Mouse (Mus musculus) forebrain, embryonic 11.5 days (tissue): ENCODE results near the gene Slc39a13. TPM values are rescaled to one million over a fixed set of nuclear protein-coding genes. Genes with fewer than 3 reads are reported as not detected.

Experiments
- ATAC-seq: fragments of 200-750 bp; cut with Nextera tagmentation; replicated peaks from 2 replicates; pipeline ENCODE4 v1.8.0; 2017; ENCODE audit warnings: moderate TSS enrichment; ENCODE audit not compliant: low FRiP score
- DNase-seq: peaks from one replicate; pipeline ENCODE4 v3.0.0-alpha.2; 2017; ENCODE audit warnings: low spot score
- H3K27ac ChIP-seq: fragments of 300-500 bp; sonication (generic); 2 replicates; pipeline ENCODE4 v1.5.1; 2014; ENCODE audit warnings: low read depth, low read length
- H3K27me3 ChIP-seq: fragments of 300-500 bp; sonication (generic); 2 replicates; pipeline ENCODE4 v1.6.1; 2014; ENCODE audit warnings: mild to moderate bottlenecking, low read length, mixed read lengths; ENCODE audit not compliant: control insufficient read depth, insufficient read depth
- H3K36me3 ChIP-seq: fragments of 300-500 bp; sonication (generic); 2 replicates; pipeline ENCODE4 v1.6.1; 2014; ENCODE audit warnings: mild to moderate bottlenecking, low read length, moderate library complexity, mixed read lengths; ENCODE audit not compliant: control insufficient read depth, insufficient read depth
- H3K4me1 ChIP-seq: fragments of 300-500 bp; sonication (generic); replicated peaks from 2 replicates; pipeline ENCODE4 v1.6.1; 2014; ENCODE audit warnings: low read length, mixed read lengths; ENCODE audit not compliant: control insufficient read depth, insufficient read depth
- H3K4me2 ChIP-seq: fragments of 300-500 bp; sonication (generic); 2 replicates; pipeline ENCODE4 v1.6.1; 2014; ENCODE audit warnings: low read depth, mild to moderate bottlenecking, low read length, moderate library complexity, mixed read lengths; ENCODE audit not compliant: severe bottlenecking
- H3K4me3 ChIP-seq: fragments of 300-500 bp; sonication (generic); 2 replicates; pipeline ENCODE4 v1.5.1; 2014; ENCODE audit warnings: low read depth, low read length
- H3K9ac ChIP-seq: fragments of 300-500 bp; sonication (generic); 2 replicates; pipeline ENCODE4 v1.6.1; 2014; ENCODE audit warnings: low read length
- H3K9me3 ChIP-seq: fragments of 300-500 bp; sonication (generic); 2 replicates; pipeline ENCODE4 v1.6.1; 2016; ENCODE audit warnings: low read length, mixed read lengths; ENCODE audit not compliant: control insufficient read depth
- WGBS: fragments of 180-500 bp; shearing (Covaris S2); extraction: QIAGEN DNeasy Blood & Tissue Kit; methylation state at CpG from one replicate; pipeline ENCODE4 v1.1.7; 2014; 5-methylcytosine and 5-hydroxymethylcytosine counted together
- polyA plus RNA-seq: library from polyadenylated mRNA; unstranded; fragments of >200 nt; fragmentation: Nextera tagmentation; extraction: Ambion mirVana; gene quantifications from 2 replicates; pipeline ENCODE4 v1.2.1, GENCODE M21; 2014

Gene Slc39a13
- polyA plus RNA-seq, 1 experiment from 2014 or later: 23.6 TPM

DNA sequence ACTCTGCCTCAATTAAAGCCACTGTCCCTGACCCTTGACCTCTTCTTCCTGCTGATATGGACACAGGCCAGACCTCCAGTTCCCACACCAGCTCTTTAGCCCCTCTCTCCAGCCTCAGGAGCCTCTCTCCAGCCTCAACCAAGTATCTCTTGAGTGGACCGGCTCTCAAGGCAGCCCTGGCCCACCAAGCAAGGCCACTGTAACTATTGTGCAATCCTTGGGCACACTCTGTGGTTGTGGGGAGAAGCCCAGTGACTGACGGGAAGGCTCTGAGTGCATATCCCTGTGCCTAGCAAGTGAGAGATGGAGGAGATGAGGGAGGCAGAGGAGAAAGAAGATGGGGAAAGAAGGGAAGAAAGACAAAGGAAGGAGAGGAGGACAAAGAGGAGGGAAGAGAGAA lies 27.9 kb upstream of the Slc39a13 start:
- DNase-seq (no peak), ATAC-seq (no peak)
- Histone ChIP-seq H3K36me3 (no peaks in the 10 kb centered on the region), H3K27ac (no peak overlapping the region), H3K4me1 (no peaks in the 10 kb centered on the region), H3K4me3 (no peak overlapping the region), H3K4me2 (no peak overlapping the region), H3K9me3 (no peaks in the 10 kb centered on the region), H3K9ac (no peak overlapping the region), H3K27me3 (no peaks in the 10 kb centered on the region)
- WGBS: 88% methylated on average over 2 of the region's 2 CpGs

DNA sequence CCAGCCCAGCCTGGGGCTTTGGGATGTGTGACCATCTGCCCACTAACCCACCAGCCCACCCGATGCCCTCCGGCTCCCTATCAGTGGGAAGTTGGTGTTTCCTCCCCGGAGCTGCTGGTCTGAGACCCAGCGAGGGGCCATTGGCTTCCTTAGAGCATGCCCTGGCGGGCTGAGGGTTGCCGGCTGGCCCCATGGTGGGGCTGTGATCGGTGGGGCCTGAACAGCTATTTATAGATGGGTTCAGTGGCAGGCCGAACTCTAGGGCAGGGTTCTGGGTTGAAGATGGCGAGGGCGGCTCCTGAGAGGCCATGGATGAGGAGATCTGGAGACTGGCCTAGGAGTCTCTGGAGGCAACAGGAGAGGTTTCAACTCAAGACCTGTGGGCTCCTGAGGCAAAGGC lies 26.8 kb upstream of the Slc39a13 start:
- Histone ChIP-seq H3K4me3 (no peak overlapping the region), H3K4me2 (no peak overlapping the region), H3K9me3 (no peaks in the 10 kb centered on the region), H3K4me1 (no peaks in the 10 kb centered on the region), H3K36me3 (no peaks in the 10 kb centered on the region), H3K9ac (no peak overlapping the region), H3K27me3 (no peaks in the 10 kb centered on the region), H3K27ac (no peak overlapping the region)
- 85% methylated on average over 10 of the region's 10 CpGs for WGBS
- ATAC-seq (no peak), DNase-seq (no peak)

DNA sequence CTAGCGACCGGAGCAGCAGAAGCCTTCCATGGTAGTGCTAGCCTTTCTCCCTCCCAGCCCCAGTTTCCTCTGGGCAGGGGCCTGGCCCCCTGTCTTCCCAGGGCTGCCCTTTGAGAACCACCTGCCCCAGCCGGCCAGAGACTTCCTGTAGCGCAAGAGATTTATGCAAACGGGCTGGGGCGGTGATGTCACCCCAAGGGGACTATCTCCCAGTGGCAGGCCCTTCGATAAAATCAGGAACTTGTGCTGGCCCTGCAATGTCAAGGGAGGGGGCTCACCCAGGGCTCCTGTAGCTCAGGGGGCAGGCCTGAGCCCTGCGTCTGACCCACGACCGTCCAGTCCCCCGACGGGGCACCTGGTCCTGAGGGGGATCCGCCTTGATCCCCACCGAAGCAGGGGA lies 26.3 kb upstream of the Slc39a13 start:
- DNase-seq (no peak), ATAC-seq (no peak)
- WGBS: 71% methylated on average over 14 of the region's 14 CpGs
- H3K4me2 ChIP-seq: no peak overlapping the region
- H3K4me3 ChIP-seq: no peak overlapping the region
- H3K9me3 ChIP-seq: no peaks in the 10 kb centered on the region
- no peaks in the 10 kb centered on the region for H3K4me1 ChIP-seq
- no peaks in the 10 kb centered on the region for H3K27me3 ChIP-seq
- no peaks in the 10 kb centered on the region for H3K36me3 ChIP-seq
- no peak overlapping the region for H3K27ac ChIP-seq
- no peak overlapping the region for H3K9ac ChIP-seq

- 83% methylated on average over 6 of the region's 6 CpGs for WGBS
- ATAC-seq: no peak
Observed at GRCm38 (mm10) chr2:91090827-91091226, 20.6 kb upstream of the Slc39a13 start.

DNA sequence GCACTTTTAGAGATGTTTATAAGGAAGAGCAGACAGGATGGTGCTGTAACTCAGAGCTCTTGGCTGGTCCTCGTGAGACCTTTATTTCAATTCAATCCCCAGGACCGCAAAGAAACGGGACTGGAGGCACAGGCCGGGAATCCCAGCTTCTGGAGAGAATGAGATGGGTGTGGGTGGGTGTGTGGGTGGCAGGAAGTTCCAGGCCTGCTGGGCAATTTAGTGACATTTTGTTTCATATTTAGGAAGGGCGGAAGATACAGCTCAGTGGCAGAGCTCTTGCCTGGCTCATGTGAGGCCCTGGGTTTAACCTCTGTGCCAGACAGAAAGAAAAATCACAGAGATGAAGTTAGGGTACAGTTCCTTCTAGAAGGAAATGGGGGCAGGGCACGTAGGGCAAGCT lies 20.0 kb upstream of the Slc39a13 start:
- WGBS: 86% methylated on average over 6 of the region's 6 CpGs
- H3K27ac ChIP-seq: no peak overlapping the region

More at GRCm38 (mm10) chr2:91090827-91091226, 20.6 kb upstream of the Slc39a13 start:
- Histone ChIP-seq H3K4me3 (no peak overlapping the region), H3K9me3 (no peaks in the 10 kb centered on the region), H3K9ac (no peak overlapping the region), H3K27me3 (no peaks in the 10 kb centered on the region), H3K27ac (no peak overlapping the region), H3K36me3 (no peaks in the 10 kb centered on the region), H3K4me1 (0 out of 2 replicates have a peak, but pooled peaks cover 1% of the 10 kb centered on the region), H3K4me2 (no peak overlapping the region)
- DNase-seq: no peak

GRCm38 (mm10) chr2:91088987-91089386 lies 18.8 kb upstream of the Slc39a13 start:
- Histone ChIP-seq H3K9ac (no peak overlapping the region), H3K9me3 (no peaks in the 10 kb centered on the region), H3K27me3 (no peaks in the 10 kb centered on the region), H3K4me1 (0 out of 2 replicates have a peak, but pooled peaks cover 1% of the 10 kb centered on the region), H3K36me3 (no peaks in the 10 kb centered on the region), H3K4me2 (no peak overlapping the region), H3K4me3 (no peak overlapping the region), H3K27ac (no peak overlapping the region)
- ATAC-seq (no peak), DNase-seq (no peak)
- WGBS: 82% methylated on average over 9 of the region's 9 CpGs

More for the DNA sequence above, 20.0 kb upstream of the Slc39a13 start:
- DNase-seq: no peak
- Histone ChIP-seq H3K4me2 (no peak overlapping the region), H3K9ac (no peak overlapping the region), H3K4me1 (0 out of 2 replicates have a peak, but pooled peaks cover 1% of the 10 kb centered on the region), H3K4me3 (no peak overlapping the region), H3K36me3 (no peaks in the 10 kb centered on the region), H3K9me3 (no peaks in the 10 kb centered on the region), H3K27me3 (no peaks in the 10 kb centered on the region)
- no peak for ATAC-seq

DNA sequence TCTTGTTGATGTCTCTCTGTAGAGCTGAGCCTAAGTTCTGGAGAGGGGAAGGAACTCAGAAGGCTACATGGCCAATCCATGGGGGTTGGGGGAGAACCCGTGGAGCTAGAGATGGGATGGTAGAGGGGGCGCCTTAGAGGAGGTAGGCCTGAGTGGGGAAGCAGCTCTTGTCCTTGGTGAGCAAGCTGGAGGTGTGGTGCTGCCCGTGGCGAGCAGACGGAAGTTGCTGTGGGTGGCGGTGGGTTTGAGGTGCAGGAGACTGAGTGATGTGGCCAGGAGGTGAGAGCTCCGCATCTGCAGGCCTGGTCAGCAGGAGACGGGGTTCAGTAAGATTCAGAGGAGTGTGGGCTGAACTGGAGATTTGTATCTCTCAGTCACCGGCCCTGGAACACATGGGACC lies 17.2 kb upstream of the Slc39a13 start:
- Histone ChIP-seq H3K27ac (no peak overlapping the region), H3K9me3 (no peaks in the 10 kb centered on the region), H3K4me2 (no peak overlapping the region), H3K36me3 (no peaks in the 10 kb centered on the region), H3K27me3 (no peaks in the 10 kb centered on the region), H3K9ac (no peak overlapping the region), H3K4me1 (0 out of 2 replicates have a peak, but pooled peaks cover 1% of the 10 kb centered on the region), H3K4me3 (no peak overlapping the region)
- WGBS: 90% methylated on average over 9 of the region's 9 CpGs
- DNase-seq (no peak), ATAC-seq (no peak)

- DNase-seq (no peak), ATAC-seq (no peak)
- 56% methylated on average over 9 of the region's 9 CpGs for WGBS
- 0 out of 2 replicates have a peak, but pooled peaks cover 1% of the 10 kb centered on the region for H3K4me1 ChIP-seq
- H3K4me3 ChIP-seq: no peak overlapping the region
- no peaks in the 10 kb centered on the region for H3K36me3 ChIP-seq
- H3K9me3 ChIP-seq: no peaks in the 10 kb centered on the region
- H3K4me2 ChIP-seq: no peak overlapping the region
- H3K27ac ChIP-seq: no peak overlapping the region
- no peaks in the 10 kb centered on the region for H3K27me3 ChIP-seq
- H3K9ac ChIP-seq: no peak overlapping the region
Observed at GRCm38 (mm10) chr2:91086392-91087237, 16.4 kb upstream of the Slc39a13 start.
